Mouse (Mus musculus): ENCODE results near the gene Slc7a6. TPM values are rescaled to one million over a fixed set of nuclear protein-coding genes. Genes with fewer than 3 reads are reported as not detected.

The Slc7a6 gene
- total RNA-seq, 2 experiments from 2014 or later: 10.5 to 11.5 TPM

DNA sequence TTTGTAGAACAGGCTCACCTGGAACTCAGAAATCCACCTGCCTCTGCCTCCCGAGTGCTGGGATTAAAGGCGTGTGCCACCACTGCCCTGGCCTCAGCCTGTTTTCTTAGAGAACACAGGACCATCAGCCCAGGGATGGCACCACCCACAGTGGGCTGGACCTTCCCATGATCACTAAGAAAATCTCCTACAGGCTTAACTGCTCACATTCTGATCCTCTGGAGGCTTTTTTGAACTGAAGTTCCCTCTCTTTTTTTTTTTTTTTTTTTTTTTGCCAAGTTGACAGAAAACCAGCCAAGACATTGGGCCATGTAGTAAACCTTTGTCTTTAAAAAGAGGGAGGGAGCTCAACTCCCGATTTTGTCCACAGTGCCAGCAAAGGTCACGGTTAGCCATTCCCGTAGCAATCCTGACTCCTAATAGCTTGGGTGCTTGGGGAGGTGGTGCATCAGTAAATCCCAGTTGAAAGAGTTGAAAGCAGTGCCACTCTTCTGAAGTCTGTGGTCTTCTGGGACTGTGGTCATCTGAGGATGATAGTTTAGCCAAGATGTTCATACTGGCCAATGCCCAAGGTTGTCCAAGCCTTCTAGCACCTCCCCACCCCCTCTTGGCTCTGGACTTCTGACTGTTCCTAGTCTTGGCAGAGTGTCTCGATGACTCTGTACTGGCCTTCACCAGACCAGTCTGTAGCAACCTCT lies 20.6 kb upstream of the Slc7a6 start:
- Histone ChIP-seq H3K4me3 (no peak overlapping the region), H3K27ac (peak overlapping the region; percentile 68)
- DNase-seq: peak; percentile 72
- intact Hi-C loops (cut with DNase I): no loop called here
- TF ChIP-seq CTCF (IDR thresholded peaks at IDR 0.05): no peak

DNA sequence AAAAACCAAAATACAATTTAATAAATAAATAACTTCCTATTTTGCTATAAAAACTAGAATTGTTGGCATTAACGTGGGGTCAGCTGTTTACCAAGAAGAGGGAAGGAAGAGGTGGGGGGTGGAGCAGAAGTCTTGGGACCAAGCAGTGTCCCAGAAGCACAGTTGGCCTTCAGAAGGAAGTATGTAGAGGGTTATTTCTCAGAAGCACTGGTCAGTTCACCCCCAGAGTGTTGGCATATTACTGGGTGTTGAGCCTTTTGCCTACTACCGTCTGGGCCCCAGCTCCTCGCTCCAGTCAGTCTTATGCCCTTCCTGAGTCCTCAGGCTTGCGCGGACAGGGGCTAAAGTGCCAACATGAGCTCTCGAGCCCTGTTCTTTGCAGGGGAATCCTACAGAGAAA lies 19.6 kb upstream of the Slc7a6 start:
- no peak for TF ChIP-seq CTCF (IDR thresholded peaks at IDR 0.05)
- no peak overlapping the region for H3K4me3 ChIP-seq
- intact Hi-C loops (cut with DNase I): no loop called here
- peak overlapping the region; percentile 68 for H3K27ac ChIP-seq
- no peak for DNase-seq

DNA sequence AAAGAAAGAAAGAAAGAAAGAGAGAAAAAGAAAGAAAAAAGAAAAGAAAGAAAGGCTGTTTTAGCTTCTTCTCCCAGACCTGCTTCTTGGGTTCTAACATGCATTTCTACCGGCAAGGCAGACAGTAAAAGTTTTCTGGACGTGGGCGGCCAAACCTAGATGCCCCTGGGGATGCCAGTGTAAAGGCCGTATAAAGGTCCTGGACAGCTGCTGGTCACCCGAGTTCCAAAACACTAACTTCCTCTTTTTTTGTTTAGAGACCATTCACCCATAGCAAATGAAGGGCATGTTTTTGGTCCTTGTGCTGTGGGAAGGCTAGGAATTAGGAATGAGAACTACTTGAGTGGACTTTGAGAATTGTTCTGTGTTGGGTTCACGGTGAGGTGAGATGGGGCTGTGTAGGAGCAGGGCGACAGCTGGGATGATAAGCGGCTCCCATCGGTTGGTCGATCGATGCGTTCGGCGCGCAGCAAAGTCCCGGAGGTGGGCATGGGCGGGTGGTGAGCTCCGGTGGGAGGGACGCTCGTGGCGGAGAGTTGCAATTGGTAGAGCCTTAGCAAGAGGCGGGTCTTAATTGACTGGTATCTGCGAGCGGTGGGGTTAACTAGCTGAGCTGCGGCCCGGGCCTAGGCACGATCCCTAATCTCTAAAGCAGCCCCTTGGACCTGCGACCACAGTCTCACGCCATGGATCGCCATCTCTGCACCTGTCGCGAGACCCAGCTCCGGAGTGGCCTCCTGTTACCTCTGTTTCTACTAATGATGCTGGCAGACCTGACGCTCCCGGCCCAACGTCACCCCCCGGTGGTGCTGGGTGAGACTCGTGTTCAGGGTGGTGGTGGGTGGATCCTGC lies 18.6 kb upstream of the Slc7a6 start, which contains the start of gene Pla2g15:
Gene Pla2g15 (plus strand): TSS at position 599 of the 852 bp plus-strand sequence.
- peak within 1 kb of the TSS; percentile 90 for H3K4me3 ChIP-seq
- peak within 1 kb of the TSS; percentile 86 for H3K27ac ChIP-seq
- TF ChIP-seq CTCF (IDR thresholded peaks at IDR 0.05): no peak
- intact Hi-C loops (cut with DNase I): no loop called here
- DNase-seq: peak; percentile 95

GRCm38 (mm10) chr8:106150653-106151000 lies 18.0 kb upstream of the Slc7a6 start:
- H3K27ac ChIP-seq: peak overlapping the region; percentile 86
- intact Hi-C loops (cut with DNase I): no loop called here
- TF ChIP-seq CTCF (IDR thresholded peaks at IDR 0.05): no peak
- H3K4me3 ChIP-seq: peak overlapping the region; percentile 90
- peak; percentile 19 for DNase-seq

- intact Hi-C loops (cut with DNase I): no loop called here
- TF ChIP-seq CTCF (IDR thresholded peaks at IDR 0.05): no peak
- H3K4me3 ChIP-seq: peak overlapping the region; percentile 90
- no peak for DNase-seq
- H3K27ac ChIP-seq: peak overlapping the region; percentile 86
These were observed 17.6 kb upstream of the Slc7a6 start for GRCm38 (mm10) chr8:106151041-106151440.

DNA sequence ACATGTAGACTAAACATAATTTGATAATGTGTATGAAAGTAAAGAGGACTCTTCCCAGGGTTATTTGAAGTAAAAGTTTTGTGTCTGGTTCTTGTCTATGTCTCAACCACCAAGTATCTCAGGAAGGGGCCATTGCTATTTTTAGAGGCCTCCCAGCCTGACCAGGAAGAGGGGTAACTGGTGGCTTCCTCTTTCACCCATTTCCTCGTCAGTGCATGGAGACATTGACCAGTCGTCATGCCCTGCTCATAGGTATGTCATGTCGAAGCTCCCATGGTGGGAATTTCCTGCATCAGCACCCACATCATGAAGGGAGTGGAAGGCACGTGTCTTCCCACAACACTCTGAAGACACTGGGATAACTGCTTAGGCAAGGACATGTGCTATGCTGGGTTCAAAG lies 15.8 kb upstream of the Slc7a6 start:
- TF ChIP-seq CTCF (IDR thresholded peaks at IDR 0.05): no peak
- intact Hi-C loops (cut with DNase I): no loop called here
- DNase-seq: no peak
- no peak overlapping the region for H3K27ac ChIP-seq
- no peak overlapping the region for H3K4me3 ChIP-seq

DNA sequence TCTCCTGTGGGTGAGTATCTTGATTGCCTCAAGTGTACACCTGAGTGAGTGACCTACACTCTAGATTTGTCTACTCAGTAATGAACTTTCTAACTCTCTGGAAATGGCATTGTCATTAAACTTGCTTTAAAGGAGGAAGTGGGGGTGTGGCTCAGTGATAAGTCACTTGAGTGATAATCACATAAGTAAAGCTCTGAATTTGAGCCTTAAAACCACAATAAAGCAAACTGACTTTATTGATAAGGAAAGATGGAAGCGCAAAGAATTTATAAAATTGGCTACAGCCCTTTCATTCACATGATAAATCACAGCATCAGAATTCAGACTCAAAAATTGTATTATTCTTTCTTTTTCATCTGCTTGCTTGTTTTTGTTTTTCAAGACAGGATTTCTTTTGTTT lies 11.2 kb upstream of the Slc7a6 start:
- intact Hi-C loops (cut with DNase I): loop anchor here (5.0 kb wide), 1 partner anchor 40 kb away; no protein-coding TSS in a partner anchor
- H3K27ac ChIP-seq: peak overlapping the region; percentile 84; the same call in 1 of the 2 replicates
- DNase-seq: no peak
- no peak overlapping the region for H3K4me3 ChIP-seq
- no peak for TF ChIP-seq CTCF (IDR thresholded peaks at IDR 0.05)

DNA sequence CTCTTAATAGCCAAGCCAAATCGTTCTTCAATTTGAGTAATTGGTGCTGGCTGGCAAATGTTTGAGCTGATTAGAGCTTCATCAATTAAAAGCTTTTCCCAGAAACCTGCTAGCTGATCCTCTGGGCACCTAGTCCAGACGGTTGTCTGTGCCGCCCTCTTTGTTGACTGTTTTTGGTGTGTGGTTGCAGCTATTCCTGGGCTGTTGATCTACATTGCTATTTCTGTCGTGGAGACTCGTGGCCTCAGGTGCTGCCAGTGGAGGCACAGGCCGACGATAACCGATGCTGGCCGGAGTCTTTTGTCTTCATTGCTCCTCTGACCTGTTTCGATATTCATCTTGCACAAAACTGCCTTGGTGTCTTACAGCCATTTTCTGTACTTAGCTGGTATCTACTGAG lies 10.3 kb upstream of the Slc7a6 start:
- DNase-seq: peak; percentile 75
- intact Hi-C loops (cut with DNase I): loop anchor here (5.0 kb wide), 1 partner anchor 39 kb away; no protein-coding TSS in a partner anchor
- H3K27ac ChIP-seq: peak overlapping the region; percentile 84
- H3K4me3 ChIP-seq: peak overlapping the region; percentile 30
- no peak for TF ChIP-seq CTCF (IDR thresholded peaks at IDR 0.05)

DNA sequence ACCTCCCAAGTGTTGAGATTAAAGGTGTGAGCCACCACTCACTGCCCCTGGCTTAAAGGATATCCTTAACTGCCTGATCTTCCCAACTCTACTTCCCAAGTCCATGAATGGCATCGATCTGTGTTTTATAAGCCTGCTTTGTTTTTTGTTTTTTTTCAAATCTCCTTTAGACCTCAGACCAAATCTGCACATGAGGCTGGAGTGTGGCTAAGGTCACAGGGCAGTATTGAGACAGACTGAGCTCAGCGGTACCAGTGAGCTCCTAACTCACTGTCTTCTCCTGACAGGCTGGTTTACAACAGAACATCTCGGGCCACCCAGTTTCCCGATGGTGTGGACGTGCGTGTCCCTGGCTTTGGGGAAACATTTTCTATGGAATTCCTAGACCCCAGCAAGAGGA lies 8.8 kb upstream of the Slc7a6 start:
- no peak for TF ChIP-seq CTCF (IDR thresholded peaks at IDR 0.05)
- intact Hi-C loops (cut with DNase I): loop anchor here (5.0 kb wide), 1 partner anchor 37 kb away; no protein-coding TSS in a partner anchor
- H3K27ac ChIP-seq: peak overlapping the region; percentile 84; the same call in 1 of the 2 replicates
- H3K4me3 ChIP-seq: no peak overlapping the region
- no peak for DNase-seq

DNA sequence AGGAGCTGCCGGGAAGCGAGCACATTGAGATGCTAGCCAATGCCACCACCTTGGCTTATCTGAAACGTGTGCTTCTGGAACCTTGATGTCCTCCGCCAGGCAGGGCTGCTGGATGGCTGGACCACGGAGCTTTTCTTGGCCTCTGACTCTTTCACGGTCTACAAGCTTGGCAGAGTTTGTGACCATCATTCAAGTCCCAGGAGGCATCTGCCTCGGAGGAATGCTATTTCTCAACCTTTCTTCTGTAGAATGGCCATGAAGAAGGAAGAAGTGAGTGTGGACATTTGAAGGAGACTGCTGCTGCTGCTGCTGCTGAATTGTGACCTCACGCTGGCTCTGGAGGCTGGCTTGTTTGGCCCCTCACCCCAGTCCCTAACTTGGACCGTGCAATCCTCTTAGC lies 5.4 kb upstream of the Slc7a6 start:
- TF ChIP-seq CTCF (IDR thresholded peaks at IDR 0.05): no peak
- DNase-seq: no peak
- intact Hi-C loops (cut with DNase I): no loop called here
- no peak overlapping the region for H3K4me3 ChIP-seq
- no peak overlapping the region for H3K27ac ChIP-seq

DNA sequence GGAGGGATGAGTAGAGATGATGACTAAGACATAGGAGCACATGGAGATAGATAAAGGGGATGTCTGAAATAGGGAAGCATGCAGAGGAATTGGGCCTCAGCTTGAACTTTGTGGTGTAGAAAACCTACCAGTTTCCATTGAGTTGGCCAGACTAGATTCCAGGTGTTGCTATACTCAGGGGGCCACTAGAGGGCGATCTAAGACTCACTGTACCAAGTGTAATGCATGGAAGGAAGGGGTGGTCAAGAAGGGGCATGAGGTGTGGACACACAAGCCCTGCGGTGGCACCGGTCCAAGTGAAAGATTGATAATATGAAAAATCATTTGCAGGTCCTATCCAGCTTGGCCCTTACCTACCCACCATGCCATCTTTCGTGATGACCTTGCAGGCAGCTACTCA lies 3.2 kb upstream of the Slc7a6 start:
- peak overlapping the region; percentile 12; the same call in 1 of the 2 replicates for H3K27ac ChIP-seq
- intact Hi-C loops (cut with DNase I): no loop called here
- TF ChIP-seq CTCF (IDR thresholded peaks at IDR 0.05): peak; percentile 85
- H3K4me3 ChIP-seq: no peak overlapping the region
- peak; percentile 76 for DNase-seq

- DNase-seq: peak; percentile 54
- TF ChIP-seq CTCF (IDR thresholded peaks at IDR 0.05): no peak
- H3K27ac ChIP-seq: peak overlapping the region; percentile 90
- peak overlapping the region; percentile 90 for H3K4me3 ChIP-seq
- intact Hi-C loops (cut with DNase I): no loop called here
These were observed 618 bp downstream of the Slc7a6 start for GRCm38 (mm10) chr8:106169017-106169933.
